ENCODE assay signal across 15 mouse cellular contexts in the genomic region with DNA sequence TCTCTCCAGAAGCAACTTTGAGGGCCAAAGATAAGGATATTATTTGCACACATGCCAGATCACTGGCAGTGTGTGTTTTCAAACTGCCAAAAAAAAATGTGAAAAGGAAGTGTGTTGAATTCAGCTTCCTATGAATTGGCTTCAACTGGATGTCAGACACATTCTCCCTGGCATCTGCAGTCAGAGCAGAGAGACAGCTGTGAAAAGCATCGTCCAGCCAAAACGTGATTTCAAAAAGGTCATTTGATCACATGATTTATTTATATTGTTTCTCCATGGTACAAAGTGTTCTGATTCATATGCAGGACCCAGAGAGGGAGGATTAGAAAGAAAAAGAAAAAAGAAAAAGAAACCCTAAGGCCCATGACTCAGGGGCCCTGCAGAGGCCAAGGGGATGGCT.
DNase-seq lines count a peak whose midpoint lies in the region; ATAC-seq and TF ChIP-seq lines count a peak whose summit lies in the region.
"Had no signal": no experiment of that assay in that cellular context is flagged by ENCODE, and none has a peak within 500 bp of the region (broad histone marks: within the 10 kb centered on the region; RNA-seq: fewer than 3 reads in every experiment).

No protein-coding gene starts in this region.

- H3K36me3 ChIP-seq in liver, adult 2 months (ENCODE audit: control insufficient read depth, insufficient read depth, low read length) = no peaks in the 10 kb centered on the region
- H3K36me3 ChIP-seq in liver, embryonic 11.5 days (ENCODE audit: control insufficient read depth, insufficient read depth, low read length) = no peaks in the 10 kb centered on the region
- H3K36me3 ChIP-seq: G1E; hindbrain, embryonic 15.5 days had no signal

- H3K27me3 ChIP-seq in liver, adult 2 months (ENCODE audit: control insufficient read depth, insufficient read depth, low read length) = no peaks in the 10 kb centered on the region
- H3K27me3 ChIP-seq in liver, embryonic 11.5 days (replicated peaks; ENCODE audit: control insufficient read depth, insufficient read depth, low read length) = no peaks in the 10 kb centered on the region
- H3K27me3 ChIP-seq: forebrain, embryonic 13.5 days; hindbrain, embryonic 15.5 days; megakaryocyte, embryonic 14.5 days had no signal

- H3K4me3 ChIP-seq in liver, adult 2 months (ENCODE audit: insufficient read depth, low read depth, low read length) = no peak overlapping the region
- H3K4me3 ChIP-seq in liver, embryonic 11.5 days (ENCODE audit: low read depth, low read length) = no peak overlapping the region
- H3K4me3 ChIP-seq: forebrain, embryonic 13.5 days; hindbrain, embryonic 15.5 days; megakaryocyte, embryonic 14.5 days had no signal

- H3K9ac ChIP-seq in liver, adult 2 months (ENCODE audit: low read depth, low read length) = no peak overlapping the region
- no peak overlapping the region for H3K9ac ChIP-seq in liver, embryonic 11.5 days (ENCODE audit: low read depth, low read length)
- H3K9ac ChIP-seq: forebrain, embryonic 13.5 days; hindbrain, embryonic 15.5 days had no signal

- peaks cover 17% of the 10 kb centered on the region for H3K4me1 ChIP-seq in liver, adult 2 months (ENCODE audit: control insufficient read depth, insufficient read depth, low read length)
- H3K4me1 ChIP-seq in liver, embryonic 11.5 days (replicated peaks; ENCODE audit: control insufficient read depth, insufficient read depth, low read length) = no peaks in the 10 kb centered on the region
- H3K4me1 ChIP-seq: forebrain, embryonic 13.5 days; hindbrain, embryonic 15.5 days; megakaryocyte, embryonic 14.5 days had no signal

- ATAC-seq in liver, embryonic 11.5 days (replicated peaks; ENCODE audit: low FRiP score) = no peak
- ATAC-seq: forebrain, embryonic 13.5 days had no signal

- H3K4me2 ChIP-seq in liver, embryonic 11.5 days = no peak overlapping the region
- H3K4me2 ChIP-seq: forebrain, embryonic 13.5 days; hindbrain, embryonic 15.5 days had no signal

- no peak for TF ChIP-seq POLR2A in liver, adult 2 months (IDR thresholded peaks at IDR 0.05; ENCODE audit: extremely low read depth, insufficient read depth, low read length)

- peak; percentile 22 for DNase-seq in gastrocnemius, adult 18-20 months (ENCODE audit: low spot score)
- DNase-seq in gastrocnemius, postnatal 10 days = no peak
- peak; percentile 69 for DNase-seq in liver, adult 2 months (ENCODE audit: extremely low read depth, low read depth, low spot score)
- no peak for DNase-seq in liver, embryonic 11.5 days (ENCODE audit: low spot score)
- peak; percentile 25 to 26 for DNase-seq in heart, postnatal 14 days
- DNase-seq in lung, postnatal 36 days = peak; percentile 69
- DNase-seq in cerebellum, postnatal 4 days (ENCODE audit: low spot score in 2 of 2) = no peak
- no peak for DNase-seq in frontal cortex, postnatal 36 days (ENCODE audit: low spot score in 2 of 2)
- DNase-seq: gastrocnemius, postnatal 36 days; right cerebral cortex, postnatal 14 days; thymus, postnatal 4 days had no signal

- no peaks in the 10 kb centered on the region for H3K9me3 ChIP-seq in liver, embryonic 11.5 days (ENCODE audit: control insufficient read depth, low read length)
- H3K9me3 ChIP-seq: forebrain, embryonic 13.5 days; hindbrain, embryonic 15.5 days had no signal

- H3K79me2 ChIP-seq in liver, adult 2 months (ENCODE audit: control insufficient read depth, insufficient read depth, low read length) = no peaks in the 10 kb centered on the region

- WGBS in liver, adult 2 months = 14% methylated on average over 2 of the region's 2 CpGs
- WGBS in liver, embryonic 11.5 days = 59% methylated on average over 2 of the region's 2 CpGs

- H3K27ac ChIP-seq in liver, adult 2 months (replicated peaks; ENCODE audit: insufficient read depth, low read depth, low read length) = peak overlapping the region; percentile 27; the same call in 1 of the 2 replicates
- no peak overlapping the region for H3K27ac ChIP-seq in liver, embryonic 11.5 days (ENCODE audit: low read depth, low read length)
- H3K27ac ChIP-seq: forebrain, embryonic 13.5 days; hindbrain, embryonic 15.5 days had no signal

- intact Hi-C loops in heart, postnatal 14 days (cut with DNase I) = loop anchor here (5.0 kb wide), 3 partner anchors 82 to 208 kb away; a partner anchor contains a TSS

- no peak for TF ChIP-seq CTCF in liver, adult 2 months (IDR thresholded peaks at IDR 0.05; ENCODE audit: low read depth, low read length)

Comparison
In these comparisons a context has a peak if more than half of its experiments do, and no peak if none do; other contexts are left out.
1. DNase-seq: peak in gastrocnemius, adult 18-20 months (single experiment), liver, adult 2 months (single experiment), heart, postnatal 14 days (2 of 2) and lung, postnatal 36 days (single experiment); none in gastrocnemius, postnatal 10 days (single experiment), liver, embryonic 11.5 days (single experiment), cerebellum, postnatal 4 days (0 of 2) and frontal cortex, postnatal 36 days (0 of 2).